8 mouse cellular contexts compared by ENCODE assay signal in the genomic region with DNA sequence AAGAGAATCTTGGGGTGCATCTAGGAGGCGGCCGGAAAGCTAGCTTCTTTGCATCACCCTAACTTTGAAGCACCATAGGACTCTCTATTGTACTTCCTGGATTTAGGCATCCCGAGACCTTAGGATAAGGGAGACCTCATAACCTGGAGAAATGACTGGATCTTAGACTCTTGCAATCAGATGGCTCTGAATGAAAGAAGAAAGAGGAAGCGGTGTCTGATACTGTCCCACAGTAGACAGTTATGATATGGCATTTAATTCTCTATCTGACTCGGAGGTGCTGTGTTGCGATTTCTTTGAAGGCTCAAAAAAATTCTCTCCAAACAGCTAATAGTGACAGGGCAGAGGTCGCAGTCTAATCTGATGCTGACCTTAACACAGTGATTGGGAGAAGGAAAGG. TPM values are rescaled to one million over a fixed set of nuclear protein-coding genes. Genes with fewer than 3 reads are reported as not detected.
DNase-seq lines count a peak whose midpoint lies in the region; ATAC-seq and TF ChIP-seq lines count a peak whose summit lies in the region.

No protein-coding gene starts in this region.

- TF ChIP-seq POLR2A in limb, embryonic 14.5 days (IDR thresholded peaks at IDR 0.05; ENCODE audit: borderline replicate concordance, extremely low read depth, insufficient read depth, insufficient read length), result no peak

- H3K4me3 ChIP-seq in lung, embryonic 16.5 days (ENCODE audit: low read length), result peak overlapping the region; percentile 64
- H3K4me3 ChIP-seq in forebrain, embryonic 16.5 days (replicated peaks; ENCODE audit: low read length), result peak overlapping the region; percentile 83
- peak overlapping the region; percentile 65 for H3K4me3 ChIP-seq in limb, embryonic 14.5 days (replicated peaks; ENCODE audit: low read length)
- H3K4me3 ChIP-seq in stomach, embryonic 14.5 days (ENCODE audit: low read depth, low read length), result peak overlapping the region; percentile 64

- no peak for DNase-seq in lung, postnatal 25 days (ENCODE audit: low spot score)
- no peak for DNase-seq in limb, embryonic 14.5 days (ENCODE audit: low spot score)
- DNase-seq in embryo, embryonic 9.5 days (ENCODE audit: extremely low spot score), result no peak
- no peak for DNase-seq in thymus, adult 18-20 months
- DNase-seq in adrenal gland, postnatal 10 days, result no peak

- peaks cover 2% of the 10 kb centered on the region; the same call in 1 of the 2 replicates for H3K27me3 ChIP-seq in lung, embryonic 16.5 days (ENCODE audit: control insufficient read depth, insufficient read depth, low read depth, low read length)
- H3K27me3 ChIP-seq in forebrain, embryonic 16.5 days (replicated peaks; ENCODE audit: control insufficient read depth, insufficient read depth, low read length), result no peaks in the 10 kb centered on the region
- peaks cover 14% of the 10 kb centered on the region; the same call in 1 of the 2 replicates for H3K27me3 ChIP-seq in limb, embryonic 14.5 days (ENCODE audit: control insufficient read depth, insufficient read depth, low read length)
- H3K27me3 ChIP-seq in stomach, embryonic 14.5 days (ENCODE audit: control insufficient read depth, insufficient read depth, low read length), result no peaks in the 10 kb centered on the region; the same call in 1 of the 2 replicates

- WGBS in lung, embryonic 16.5 days, result 16% methylated on average over 7 of the region's 7 CpGs
- WGBS in forebrain, embryonic 16.5 days, result 27% methylated on average over 7 of the region's 7 CpGs
- 23% methylated on average over 7 of the region's 7 CpGs for WGBS in limb, embryonic 14.5 days
- 16% methylated on average over 7 of the region's 7 CpGs for WGBS in stomach, embryonic 14.5 days

- peaks cover 8% of the 10 kb centered on the region for H3K4me1 ChIP-seq in lung, embryonic 16.5 days (replicated peaks; ENCODE audit: control insufficient read depth, insufficient read depth, low read length)
- H3K4me1 ChIP-seq in forebrain, embryonic 16.5 days (replicated peaks; ENCODE audit: control insufficient read depth, insufficient read depth, low read length), result peaks cover 25% of the 10 kb centered on the region
- peaks cover 7% of the 10 kb centered on the region for H3K4me1 ChIP-seq in limb, embryonic 14.5 days (ENCODE audit: control insufficient read depth, insufficient read depth, low read length)
- H3K4me1 ChIP-seq in stomach, embryonic 14.5 days (ENCODE audit: control insufficient read depth, insufficient read depth, low read length), result no peaks in the 10 kb centered on the region

- peak overlapping the region; percentile 70 for H3K4me2 ChIP-seq in lung, embryonic 16.5 days (ENCODE audit: low read depth, low read length)
- H3K4me2 ChIP-seq in forebrain, embryonic 16.5 days (ENCODE audit: low read length), result peak overlapping the region; percentile 65
- H3K4me2 ChIP-seq in limb, embryonic 14.5 days (replicated peaks; ENCODE audit: low read depth, low read length, severe bottlenecking), result peak overlapping the region; percentile 98
- H3K4me2 ChIP-seq in stomach, embryonic 14.5 days (replicated peaks; ENCODE audit: low read depth, low read length), result peak overlapping the region; percentile 94

- no peak for ATAC-seq in lung, embryonic 16.5 days (ENCODE audit: low read depth)
- ATAC-seq in forebrain, embryonic 16.5 days, result no peak
- no peak for ATAC-seq in limb, embryonic 14.5 days (ENCODE audit: low FRiP score, low read depth)
- no peak for ATAC-seq in stomach, embryonic 14.5 days (ENCODE audit: insufficient number of reproducible peaks, insufficient read depth, low FRiP score, low read depth)

- H3K36me3 ChIP-seq in lung, embryonic 16.5 days (ENCODE audit: control insufficient read depth, insufficient read depth, low read length), result no peaks in the 10 kb centered on the region
- no peaks in the 10 kb centered on the region for H3K36me3 ChIP-seq in forebrain, embryonic 16.5 days (ENCODE audit: control insufficient read depth, insufficient read depth)
- no peaks in the 10 kb centered on the region for H3K36me3 ChIP-seq in limb, embryonic 14.5 days (ENCODE audit: control insufficient read depth, insufficient read depth, low read length)
- H3K36me3 ChIP-seq in stomach, embryonic 14.5 days (ENCODE audit: control insufficient read depth, insufficient read depth, low read length), result no peaks in the 10 kb centered on the region

- no peak overlapping the region for H3K9ac ChIP-seq in lung, embryonic 16.5 days (ENCODE audit: low read length)
- H3K9ac ChIP-seq in forebrain, embryonic 16.5 days (replicated peaks; ENCODE audit: low read depth, low read length), result peak overlapping the region; percentile 90
- H3K9ac ChIP-seq in limb, embryonic 14.5 days (ENCODE audit: low read depth, low read length, severe bottlenecking), result peak overlapping the region; percentile 64; the same call in 1 of the 2 replicates
- H3K9ac ChIP-seq in stomach, embryonic 14.5 days (replicated peaks; ENCODE audit: low read depth, low read length), result 0 out of 2 replicates have a peak overlapping the region, but pooled peaks have one; percentile 41

- H3K9me3 ChIP-seq in lung, embryonic 16.5 days (ENCODE audit: control insufficient read depth, low read length), result no peaks in the 10 kb centered on the region
- H3K9me3 ChIP-seq in forebrain, embryonic 16.5 days (ENCODE audit: control insufficient read depth, low read length), result no peaks in the 10 kb centered on the region
- no peaks in the 10 kb centered on the region for H3K9me3 ChIP-seq in limb, embryonic 14.5 days (ENCODE audit: control insufficient read depth, low read length)
- no peaks in the 10 kb centered on the region for H3K9me3 ChIP-seq in stomach, embryonic 14.5 days (ENCODE audit: control insufficient read depth, low read depth, low read length)

- H3K27ac ChIP-seq in lung, embryonic 16.5 days (ENCODE audit: low read length), result no peak overlapping the region
- peak overlapping the region; percentile 97 for H3K27ac ChIP-seq in forebrain, embryonic 16.5 days (ENCODE audit: low read length)
- H3K27ac ChIP-seq in limb, embryonic 14.5 days (replicated peaks; ENCODE audit: low read depth, low read length), result no peak overlapping the region
- H3K27ac ChIP-seq in stomach, embryonic 14.5 days (ENCODE audit: low read length), result no peak overlapping the region

RNA-seq across cellular contexts. Expression of gene Frmd4b, which starts 0.4 kb away (rescaled TPM):
- polyA plus RNA-seq in lung, embryonic 16.5 days (2015; fragmentation: Nextera tagmentation; extraction: Ambion mirVana), result 17.9 TPM in 2 replicates
- 50.0 and 59.1 TPM in 2 replicates for polyA plus RNA-seq in forebrain, embryonic 16.5 days (2015; fragmentation: Nextera tagmentation; extraction: Ambion mirVana)
- 13.5 and 13.9 TPM in 2 replicates for polyA plus RNA-seq in limb, embryonic 14.5 days (2012; rRNA removed)
- 14.1 and 14.8 TPM in 2 replicates for polyA plus RNA-seq in limb, embryonic 14.5 days (2014; fragmentation: Nextera tagmentation; extraction: Ambion mirVana)
- 19.7 and 22.2 TPM in 2 replicates for polyA plus RNA-seq in stomach, embryonic 14.5 days (2014; fragmentation: Nextera tagmentation; extraction: Ambion mirVana)
- total RNA-seq in adrenal gland, postnatal 10 days (2021), result 10 to 100 TPM; 20.0 to 27.9 TPM
